Mouse (Mus musculus) heart, embryonic 12.5 days (tissue): ENCODE measurements around the gene Rnf135. TPM values are rescaled to one million over a fixed set of nuclear protein-coding genes. Genes with fewer than 3 reads are reported as not detected.
"Not testable (repeated sequence)": the region's sequence is repeated elsewhere in the genome, so short reads cannot be mapped to it uniquely, and the experiment has no call there.

Experiments
- ATAC-seq: fragments of 200-750 bp; cut with Nextera tagmentation; 2 replicates; pipeline ENCODE4 v1.8.0; 2017; ENCODE audit warnings: moderate TSS enrichment, moderate library complexity; ENCODE audit not compliant: insufficient number of reproducible peaks, low FRiP score
- H3K27ac ChIP-seq: fragments of 300-500 bp; sonication (generic); 2 replicates; pipeline ENCODE4 v1.5.1; 2016; ENCODE audit warnings: mild to moderate bottlenecking, moderate library complexity; ENCODE audit not compliant: poor library complexity, severe bottlenecking
- H3K27me3 ChIP-seq: fragments of 300-500 bp; sonication (generic); replicated peaks from 2 replicates; pipeline ENCODE4 v1.6.1; 2016; ENCODE audit warnings: mild to moderate bottlenecking, moderate library complexity
- H3K36me3 ChIP-seq: fragments of 300-500 bp; sonication (generic); 2 replicates; pipeline ENCODE4 v1.6.1; 2016; ENCODE audit warnings: mild to moderate bottlenecking, moderate library complexity
- H3K4me1 ChIP-seq: fragments of 300-500 bp; sonication (generic); replicated peaks from 2 replicates; pipeline ENCODE4 v1.6.1; 2016; ENCODE audit warnings: mild to moderate bottlenecking
- H3K4me2 ChIP-seq: fragments of 300-500 bp; sonication (generic); 2 replicates; pipeline ENCODE4 v1.6.1; 2016; ENCODE audit warnings: mild to moderate bottlenecking, moderate library complexity
- H3K4me3 ChIP-seq: fragments of 300-500 bp; sonication (generic); 2 replicates; pipeline ENCODE4 v1.5.1; 2016; ENCODE audit warnings: mild to moderate bottlenecking
- H3K9ac ChIP-seq: fragments of 300-500 bp; sonication (generic); 2 replicates; pipeline ENCODE4 v1.6.1; 2016; ENCODE audit warnings: mild to moderate bottlenecking, moderate library complexity
- H3K9me3 ChIP-seq: fragments of 300-500 bp; sonication (generic); replicated peaks from 2 replicates; pipeline ENCODE4 v1.6.1; 2016; ENCODE audit warnings: mild to moderate bottlenecking, moderate library complexity
- WGBS: fragments of 180-500 bp; shearing (Covaris S2); methylation state at CpG from one replicate; pipeline ENCODE4 v1.1.7; 2016; 5-methylcytosine and 5-hydroxymethylcytosine counted together
- polyA plus RNA-seq: library from polyadenylated mRNA; unstranded; fragments of >200 nt; fragmentation: Nextera tagmentation; extraction: Ambion mirVana; gene quantifications from 2 replicates; pipeline ENCODE4 v1.2.1, GENCODE M21; 2016

The Rnf135 gene
- polyA plus RNA-seq, 1 experiment from 2014 or later = 9.4 TPM

GRCm38 (mm10) chr11:80204037-80204436 lies 20.4 kb downstream of the Rnf135 start:
- Histone ChIP-seq H3K27me3 (no peaks in the 10 kb centered on the region), H3K4me3 (no peak overlapping the region), H3K4me2 (no peak overlapping the region), H3K27ac (no peak overlapping the region), H3K9ac (no peak overlapping the region), H3K36me3 (peaks cover 6% of the 10 kb centered on the region), H3K4me1 (no peaks in the 10 kb centered on the region), H3K9me3 (no peaks in the 10 kb centered on the region)
- WGBS = 72% methylated on average over 3 of the region's 3 CpGs
- no peak for ATAC-seq

- H3K4me1 ChIP-seq = no peaks in the 10 kb centered on the region
- WGBS = 50% methylated on average over 5 of the region's 5 CpGs
- no peak for ATAC-seq
Observed at GRCm38 (mm10) chr11:80204941-80205340, 21.3 kb downstream of the Rnf135 start.

GRCm38 (mm10) chr11:80208465-80208859 lies 24.8 kb downstream of the Rnf135 start:
- WGBS = 37% methylated on average over 7 of the region's 7 CpGs
- Histone ChIP-seq H3K36me3 (peaks cover 9% of the 10 kb centered on the region; the same call in 1 of the 2 replicates), H3K27me3 (no peaks in the 10 kb centered on the region), H3K4me3 (0 out of 2 replicates have a peak overlapping the region, but pooled peaks have one; percentile 90), H3K9ac (no peak overlapping the region), H3K9me3 (no peaks in the 10 kb centered on the region), H3K4me1 (peaks cover 8% of the 10 kb centered on the region), H3K4me2 (peak overlapping the region; percentile 69; the same call in 1 of the 2 replicates), H3K27ac (no peak overlapping the region)
- no peak for ATAC-seq

More at GRCm38 (mm10) chr11:80204941-80205340, 21.3 kb downstream of the Rnf135 start:
- H3K36me3 ChIP-seq = no peaks in the 10 kb centered on the region
- H3K4me3 ChIP-seq = no peak overlapping the region
- no peaks in the 10 kb centered on the region for H3K27me3 ChIP-seq
- H3K9me3 ChIP-seq = no peaks in the 10 kb centered on the region
- H3K27ac ChIP-seq = no peak overlapping the region
- no peak overlapping the region for H3K4me2 ChIP-seq
- no peak overlapping the region for H3K9ac ChIP-seq

- under 1% methylated on average over 78 of the region's 78 CpGs for WGBS
Observed at GRCm38 (mm10) chr11:80208860-80209800, 25.5 kb downstream of the Rnf135 start, which contains the start of gene Rhot1. Rhot1 (plus strand) TSS chr11:80209019.

GRCm38 (mm10) chr11:80210321-80210720 lies 26.7 kb downstream of the Rnf135 start:
- H3K27ac ChIP-seq = no peak overlapping the region
- H3K9ac ChIP-seq = peak overlapping the region; percentile 56; the same call in 1 of the 2 replicates
- no peak for ATAC-seq
- H3K4me1 ChIP-seq = peaks cover 10% of the 10 kb centered on the region
- WGBS = 52% methylated on average over 6 of the region's 6 CpGs
- H3K9me3 ChIP-seq = no peaks in the 10 kb centered on the region
- peak overlapping the region; percentile 68 for H3K4me2 ChIP-seq
- peaks cover 24% of the 10 kb centered on the region for H3K36me3 ChIP-seq
- H3K27me3 ChIP-seq = no peaks in the 10 kb centered on the region
- peak overlapping the region; percentile 90 for H3K4me3 ChIP-seq

More at GRCm38 (mm10) chr11:80208860-80209800, 25.5 kb downstream of the Rnf135 start, which contains the start of gene Rhot1:
- peak; percentile 95 for ATAC-seq
- Histone ChIP-seq H3K27me3 (no peaks in the 10 kb centered on the region), H3K27ac (peak within 1 kb of the TSS; percentile 97), H3K9ac (peak within 1 kb of the TSS; percentile 97), H3K36me3 (peaks cover 14% of the 10 kb centered on the region), H3K4me3 (peak within 1 kb of the TSS; percentile 90), H3K4me2 (peak within 1 kb of the TSS; percentile 69), H3K9me3 (no peaks in the 10 kb centered on the region), H3K4me1 (peaks cover 8% of the 10 kb centered on the region)

- 92% methylated on average over 2 of the region's 2 CpGs for WGBS
- no peak overlapping the region for H3K9ac ChIP-seq
Observed at GRCm38 (mm10) chr11:80212282-80212681, 28.6 kb downstream of the Rnf135 start.

GRCm38 (mm10) chr11:80215291-80215690 lies 31.6 kb downstream of the Rnf135 start:
- Histone ChIP-seq H3K9me3 (no peaks in the 10 kb centered on the region), H3K4me3 (no peak overlapping the region), H3K36me3 (peaks cover 37% of the 10 kb centered on the region), H3K4me1 (peaks cover 9% of the 10 kb centered on the region), H3K27ac (no peak overlapping the region), H3K4me2 (no peak overlapping the region), H3K27me3 (no peaks in the 10 kb centered on the region), H3K9ac (no peak overlapping the region)
- 90% methylated on average over 3 of the region's 3 CpGs for WGBS
- no peak for ATAC-seq

More at GRCm38 (mm10) chr11:80212282-80212681, 28.6 kb downstream of the Rnf135 start:
- Histone ChIP-seq H3K27ac (no peak overlapping the region), H3K4me1 (peaks cover 10% of the 10 kb centered on the region), H3K4me2 (no peak overlapping the region), H3K4me3 (no peak overlapping the region), H3K27me3 (no peaks in the 10 kb centered on the region), H3K36me3 (peaks cover 33% of the 10 kb centered on the region), H3K9me3 (no peaks in the 10 kb centered on the region)
- no peak for ATAC-seq

- no peak for ATAC-seq
- H3K9ac ChIP-seq = no peak overlapping the region
Observed at GRCm38 (mm10) chr11:80218657-80219293, 35.1 kb downstream of the Rnf135 start.

GRCm38 (mm10) chr11:80230066-80230465 lies 46.4 kb downstream of the Rnf135 start:
- not testable (repeated sequence) for H3K4me2 ChIP-seq, H3K4me1 ChIP-seq, H3K4me3 ChIP-seq, H3K9ac ChIP-seq, H3K9me3 ChIP-seq, H3K27ac ChIP-seq, ATAC-seq, H3K27me3 ChIP-seq
- WGBS = 85% methylated on average over 5 of the region's 5 CpGs
- H3K36me3 ChIP-seq = peaks cover 68% of the 10 kb centered on the region

More at GRCm38 (mm10) chr11:80218657-80219293, 35.1 kb downstream of the Rnf135 start:
- Histone ChIP-seq H3K9me3 (no peaks in the 10 kb centered on the region), H3K27me3 (no peaks in the 10 kb centered on the region), H3K36me3 (peaks cover 45% of the 10 kb centered on the region), H3K27ac (no peak overlapping the region), H3K4me2 (no peak overlapping the region), H3K4me1 (0 out of 2 replicates have a peak, but pooled peaks cover 2% of the 10 kb centered on the region), H3K4me3 (no peak overlapping the region)
- 85% methylated on average over 11 of the region's 11 CpGs for WGBS

- H3K27ac ChIP-seq = no peak overlapping the region
- H3K4me3 ChIP-seq = no peak overlapping the region
- no peak overlapping the region for H3K4me2 ChIP-seq
- H3K27me3 ChIP-seq = no peaks in the 10 kb centered on the region
- H3K4me1 ChIP-seq = no peaks in the 10 kb centered on the region; the same call in 1 of the 2 replicates
- 66% methylated on average over 3 of the region's 3 CpGs for WGBS
- H3K9me3 ChIP-seq = no peaks in the 10 kb centered on the region
- peaks cover 43% of the 10 kb centered on the region for H3K36me3 ChIP-seq
- H3K9ac ChIP-seq = no peak overlapping the region
- ATAC-seq = no peak
Observed at GRCm38 (mm10) chr11:80237278-80237677, 53.6 kb downstream of the Rnf135 start.

GRCm38 (mm10) chr11:80238306-80238705 lies 54.7 kb downstream of the Rnf135 start:
- H3K9ac ChIP-seq = no peak overlapping the region
- no peak for ATAC-seq
- 57% methylated on average over 4 of the region's 4 CpGs for WGBS
- H3K9me3 ChIP-seq = no peaks in the 10 kb centered on the region
- no peaks in the 10 kb centered on the region; the same call in 1 of the 2 replicates for H3K4me1 ChIP-seq
- no peak overlapping the region for H3K4me2 ChIP-seq
- no peaks in the 10 kb centered on the region for H3K27me3 ChIP-seq
- peaks cover 44% of the 10 kb centered on the region for H3K36me3 ChIP-seq
- H3K4me3 ChIP-seq = no peak overlapping the region
- no peak overlapping the region for H3K27ac ChIP-seq
